Mouse (Mus musculus) gonadal fat pad, adult 2 months (tissue): ENCODE measurements around the gene Mindy2. TPM values are rescaled to one million over a fixed set of nuclear protein-coding genes. Genes with fewer than 3 reads are reported as not detected.
"Not testable (repeated sequence)": the region's sequence is repeated elsewhere in the genome, so short reads cannot be mapped to it uniquely, and the experiment has no call there.

Experiments used
- DNase-seq: peaks from one replicate; pipeline ENCODE4 v3.0.0-alpha.2; 2012; ENCODE audit warnings: low read depth
- polyA plus RNA-seq: library from polyadenylated mRNA; depleted of rRNA; stranded (reverse); fragments of >200 nt; gene quantifications from 2 replicates; pipeline ENCODE4 v1.2.3, GENCODE M21; 2012; rRNA removed

Mindy2 gene
- polyA plus RNA-seq, 1 experiment: 9.3 TPM

DNA sequence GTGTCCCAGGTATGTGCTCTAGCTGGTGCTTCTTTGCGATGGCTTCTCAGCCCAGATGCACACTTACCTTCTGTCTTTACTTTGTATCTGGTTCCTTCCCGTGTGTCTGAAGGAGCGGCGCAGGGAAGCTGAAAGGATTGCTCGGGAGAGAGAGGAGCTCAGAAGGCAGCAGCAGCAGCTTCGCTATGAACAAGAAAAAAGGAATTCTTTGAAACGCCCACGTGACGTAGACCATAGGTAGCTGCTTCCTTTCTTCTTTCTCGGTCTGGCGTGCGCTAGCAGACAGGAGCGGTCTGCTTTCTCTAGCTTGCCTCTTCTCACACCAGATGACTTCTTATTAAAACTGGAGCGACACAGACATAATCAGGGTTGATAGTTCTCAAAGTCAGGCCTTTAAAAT lies 72.3 kb downstream of the Mindy2 start:
- no peak for DNase-seq

DNA sequence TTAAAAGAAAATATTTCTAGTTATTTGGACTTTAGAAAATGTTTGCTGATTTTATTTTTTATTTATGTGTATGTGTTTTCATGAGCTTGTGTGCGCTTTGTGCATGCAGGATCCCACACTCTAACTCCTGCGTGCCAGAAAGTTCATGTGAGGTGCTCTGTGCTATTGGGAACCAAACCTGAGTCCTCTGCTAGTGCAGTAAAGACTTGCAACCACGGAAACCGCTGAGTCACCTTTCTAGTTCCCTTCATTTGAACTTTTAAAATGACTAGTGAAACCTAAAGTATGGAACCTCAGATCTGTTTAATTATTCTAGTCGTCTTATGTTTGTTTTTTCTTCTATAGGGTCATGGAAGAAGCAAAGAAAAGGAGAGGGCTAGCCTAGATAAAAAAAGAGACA lies 76.0 kb downstream of the Mindy2 start:
- DNase-seq: no peak

DNA sequence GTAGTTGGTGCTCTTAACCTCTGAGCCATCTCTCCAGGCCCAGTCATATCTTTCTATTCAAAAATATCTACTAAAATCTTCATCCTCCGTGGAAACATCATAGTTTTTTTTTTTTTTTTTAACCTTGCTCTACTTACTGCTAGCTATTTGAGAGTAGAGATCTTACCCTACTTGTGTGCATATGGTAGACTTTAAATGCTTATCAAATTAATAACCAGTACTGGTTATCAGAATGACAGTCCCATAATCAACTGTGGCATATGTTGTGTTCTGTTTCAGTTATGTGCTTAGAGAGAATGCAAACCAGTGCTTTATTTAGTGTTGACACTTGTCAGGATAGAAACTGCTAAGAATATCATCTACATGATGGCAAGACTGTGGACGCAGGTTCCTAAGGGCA lies 78.9 kb downstream of the Mindy2 start:
- no peak for DNase-seq

DNA sequence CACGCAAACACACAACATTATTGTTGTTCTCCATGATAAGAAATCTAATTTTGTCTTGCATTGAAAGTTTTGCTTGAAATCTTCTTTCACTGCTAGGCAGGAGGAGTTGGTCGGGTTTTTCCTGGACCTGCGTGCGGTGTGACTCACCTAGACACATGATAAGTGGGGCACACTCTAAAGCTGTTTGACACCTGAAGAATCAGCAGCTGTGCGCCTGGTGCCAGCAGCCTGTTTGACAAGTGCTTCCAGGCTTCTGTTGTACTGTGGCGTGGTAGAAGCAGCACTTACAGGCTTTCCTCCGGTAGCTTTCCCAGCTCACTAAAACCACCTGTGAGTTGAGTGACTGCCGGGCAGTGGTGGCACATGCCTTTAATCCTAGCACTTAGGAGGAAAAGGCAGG lies 86.6 kb downstream of the Mindy2 start:
- no peak for DNase-seq

DNA sequence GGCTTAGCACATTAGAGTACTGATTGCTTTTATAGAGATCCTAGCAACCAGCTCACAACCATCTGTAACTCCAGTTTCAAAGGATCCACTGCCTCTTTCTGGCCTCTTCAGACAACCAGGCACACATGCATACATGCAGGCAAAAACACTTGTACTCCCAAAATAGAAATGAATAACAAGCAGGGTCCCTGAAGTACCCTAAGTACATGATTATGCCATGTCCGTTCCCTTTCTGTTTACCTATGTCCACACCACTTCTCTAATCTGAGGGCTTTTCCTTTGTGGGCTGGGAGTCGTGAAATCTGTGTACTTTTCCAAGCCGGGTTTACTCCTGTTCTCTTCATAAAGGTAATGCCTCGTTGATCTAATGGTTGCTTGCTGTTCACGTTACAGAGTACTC lies 89.3 kb downstream of the Mindy2 start:
- DNase-seq: no peak

DNA sequence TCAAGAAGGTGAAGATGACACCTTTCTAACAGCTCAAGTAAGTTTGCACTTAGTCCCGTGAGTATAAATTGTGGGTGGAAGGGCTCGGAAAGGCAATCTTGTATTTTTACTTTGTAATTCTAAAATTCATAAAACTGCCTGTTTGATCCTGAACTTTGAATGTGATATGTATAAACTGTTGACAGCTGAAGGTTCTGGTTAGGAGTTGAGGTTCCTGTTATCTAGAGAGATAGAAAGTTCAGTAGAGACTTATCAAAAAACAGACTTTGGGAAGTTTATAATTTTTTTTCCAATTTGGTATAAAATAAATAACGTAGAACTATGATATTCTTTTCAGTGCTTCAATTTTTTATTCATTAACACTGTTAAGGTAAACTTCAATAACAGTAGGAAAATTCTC lies 94.1 kb downstream of the Mindy2 start:
- no peak for DNase-seq

DNA sequence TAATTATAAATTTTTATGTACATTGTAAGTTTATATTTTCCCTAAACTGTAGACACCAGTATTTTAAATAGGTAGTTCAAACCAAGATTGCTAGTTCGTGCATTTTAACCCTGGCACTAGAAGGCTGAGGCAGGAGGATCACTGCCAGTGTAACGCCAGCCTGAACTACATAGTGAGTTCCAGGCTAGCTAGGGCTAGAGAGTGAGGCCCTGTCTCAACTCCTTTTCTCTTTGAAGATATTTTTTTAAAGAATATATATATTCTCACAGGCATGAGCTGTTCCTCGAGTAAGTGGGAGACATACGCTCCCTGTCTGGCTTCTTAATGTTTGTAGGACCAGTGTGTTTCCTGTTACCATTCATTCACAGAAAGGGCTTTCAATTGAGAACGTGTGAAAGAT lies 100.2 kb downstream of the Mindy2 start:
- DNase-seq: no peak

DNA sequence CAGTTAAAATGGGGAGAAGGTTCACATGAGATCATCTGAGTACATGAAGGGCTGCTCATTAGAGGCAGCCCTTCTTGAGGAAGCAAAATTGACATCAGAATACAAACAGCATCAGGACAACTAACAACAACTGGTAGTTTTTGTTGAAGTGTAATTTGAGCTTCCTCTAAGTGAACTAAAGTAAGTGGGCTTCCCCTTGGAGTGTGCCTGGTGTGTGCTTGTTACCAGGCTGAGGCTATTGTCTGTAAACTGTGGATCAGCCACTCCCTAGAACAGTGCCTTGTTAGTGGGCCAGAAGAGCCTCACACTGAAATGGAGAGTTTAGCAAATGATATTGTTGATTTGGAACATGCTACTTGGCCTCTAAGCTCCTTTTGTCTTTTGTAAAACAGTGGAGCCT lies 101.5 kb downstream of the Mindy2 start:
- no peak for DNase-seq

DNA sequence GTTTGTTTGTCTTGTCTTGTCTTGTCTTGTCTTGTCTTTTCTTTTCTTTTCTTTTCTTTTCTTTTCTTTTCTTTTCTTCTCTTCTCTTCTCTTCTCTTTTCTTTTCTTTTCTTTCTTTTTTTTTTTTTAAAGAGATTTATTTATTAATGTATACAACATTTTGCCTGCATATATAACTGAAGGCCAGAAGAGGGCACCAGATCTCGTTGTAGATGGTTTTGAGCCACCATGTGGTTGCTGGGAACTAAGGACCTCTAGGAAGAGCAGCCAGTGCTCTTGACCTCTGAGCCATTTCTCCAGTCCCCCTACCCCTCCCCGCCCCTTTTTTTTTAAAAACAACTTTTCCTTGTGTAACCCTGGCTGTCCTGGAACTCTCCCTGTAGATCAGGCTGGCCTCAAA lies 104.7 kb downstream of the Mindy2 start:
- DNase-seq: not testable (repeated sequence)

DNA sequence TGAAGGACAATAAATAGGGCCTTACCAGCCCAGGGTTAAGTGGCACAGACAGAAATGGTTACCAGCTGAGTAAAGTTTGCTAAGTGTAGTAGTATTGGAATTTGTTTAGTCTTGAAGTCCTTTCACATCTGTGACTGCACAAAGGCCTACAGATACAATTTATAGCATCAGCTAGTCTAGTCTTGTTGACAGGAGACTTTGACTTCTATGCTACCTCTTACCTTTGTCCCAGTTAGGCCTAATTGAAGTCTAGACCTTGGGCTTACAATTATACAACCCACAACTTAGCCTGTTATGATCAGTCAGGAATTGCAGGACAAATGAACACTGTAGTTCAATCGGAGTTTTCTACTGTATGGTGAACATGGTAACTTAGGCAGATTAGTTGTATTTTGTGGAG lies 105.5 kb downstream of the Mindy2 start:
- no peak for DNase-seq

Other genes starting within 250 kb of the Mindy2 start
- 3.1 and 3.4 TPM in 2 replicates for gene Ccnb2, start 235.6 kb downstream of the Mindy2 start, polyA plus RNA-seq
- gene Rnf111, start 153.4 kb downstream of the Mindy2 start, polyA plus RNA-seq: 31.7 and 36.3 TPM in 2 replicates
- 6.9 and 8.6 TPM in 2 replicates for gene Sltm, start 114.4 kb downstream of the Mindy2 start, polyA plus RNA-seq
- 2.2 and 2.4 TPM in 2 replicates for gene Gm10642, start 923 bp downstream of the Mindy2 start, polyA plus RNA-seq
- 21.9 and 33.1 TPM in 2 replicates for gene Adam10, start 21.8 kb upstream of the Mindy2 start, polyA plus RNA-seq